Mouse (Mus musculus) liver, embryonic 12.5 days (tissue): ENCODE data around the gene Itih5. TPM values are rescaled to one million over a fixed set of nuclear protein-coding genes. Genes with fewer than 3 reads are reported as not detected.

ENCODE experiments used
- ATAC-seq: fragments of 200-750 bp; cut with Nextera tagmentation; 2 replicates; pipeline ENCODE4 v1.8.0; 2017; ENCODE audit warnings: moderate number of reproducible peaks, mild to moderate bottlenecking, moderate library complexity
- H3K27ac ChIP-seq: fragments of 300-500 bp; sonication (generic); 2 replicates; pipeline ENCODE4 v1.5.1; 2016; ENCODE audit warnings: mild to moderate bottlenecking
- H3K27me3 ChIP-seq: fragments of 300-500 bp; sonication (generic); replicated peaks from 2 replicates; pipeline ENCODE4 v1.6.1; 2016; ENCODE audit warnings: mild to moderate bottlenecking, moderate library complexity
- H3K36me3 ChIP-seq: fragments of 300-500 bp; sonication (generic); 2 replicates; pipeline ENCODE4 v1.6.1; 2016; ENCODE audit warnings: mild to moderate bottlenecking, moderate library complexity
- H3K4me1 ChIP-seq: fragments of 300-500 bp; sonication (generic); 2 replicates; pipeline ENCODE4 v1.6.1; 2016
- H3K4me2 ChIP-seq: fragments of 300-500 bp; sonication (generic); 2 replicates; pipeline ENCODE4 v1.6.1; 2016; ENCODE audit warnings: mild to moderate bottlenecking, moderate library complexity
- H3K4me3 ChIP-seq: fragments of 300-500 bp; sonication (generic); 2 replicates; pipeline ENCODE4 v1.5.1; 2016; ENCODE audit warnings: mild to moderate bottlenecking, moderate library complexity
- H3K9ac ChIP-seq: fragments of 300-500 bp; sonication (generic); 2 replicates; pipeline ENCODE4 v1.6.1; 2016; ENCODE audit warnings: mild to moderate bottlenecking, moderate library complexity
- H3K9me3 ChIP-seq: fragments of 300-500 bp; sonication (generic); replicated peaks from 2 replicates; pipeline ENCODE4 v1.6.1; 2016; ENCODE audit warnings: mild to moderate bottlenecking, moderate library complexity
- WGBS: fragments of 180-500 bp; shearing (Covaris S2); methylation state at CpG from one replicate; pipeline ENCODE4 v1.1.7; 2016; ENCODE audit not compliant: insufficient replicate concordance; 5-methylcytosine and 5-hydroxymethylcytosine counted together
- polyA plus RNA-seq: library from polyadenylated mRNA; unstranded; fragments of >200 nt; fragmentation: Nextera tagmentation; extraction: Ambion mirVana; gene quantifications from 2 replicates; pipeline ENCODE4 v1.2.1, GENCODE M21; 2016

The Itih5 gene
- polyA plus RNA-seq, 1 experiment from 2014 or later: 5.1 TPM

- H3K4me3 ChIP-seq: no peak overlapping the region
- H3K4me2 ChIP-seq: no peak overlapping the region
- no peak overlapping the region for H3K27ac ChIP-seq
- peak; percentile 71 for ATAC-seq
- H3K27me3 ChIP-seq: no peaks in the 10 kb centered on the region
- peaks cover 8% of the 10 kb centered on the region; the same call in 1 of the 2 replicates for H3K4me1 ChIP-seq
- no peaks in the 10 kb centered on the region for H3K9me3 ChIP-seq
- no peaks in the 10 kb centered on the region for H3K36me3 ChIP-seq
- 54% methylated on average over 6 of the region's 6 CpGs for WGBS
- no peak overlapping the region for H3K9ac ChIP-seq
Measured at GRCm38 (mm10) chr2:10133941-10134340, 19.4 kb upstream of the Itih5 start.

- Histone ChIP-seq H3K9ac (no peak overlapping the region), H3K27ac (no peak overlapping the region), H3K4me1 (0 out of 2 replicates have a peak, but pooled peaks cover 7% of the 10 kb centered on the region), H3K4me3 (no peak overlapping the region), H3K36me3 (no peaks in the 10 kb centered on the region), H3K4me2 (no peak overlapping the region), H3K9me3 (no peaks in the 10 kb centered on the region), H3K27me3 (no peaks in the 10 kb centered on the region)
- 59% methylated on average over 2 of the region's 2 CpGs for WGBS
- no peak for ATAC-seq
Measured at GRCm38 (mm10) chr2:10137320-10137719, 16.1 kb upstream of the Itih5 start.

DNA sequence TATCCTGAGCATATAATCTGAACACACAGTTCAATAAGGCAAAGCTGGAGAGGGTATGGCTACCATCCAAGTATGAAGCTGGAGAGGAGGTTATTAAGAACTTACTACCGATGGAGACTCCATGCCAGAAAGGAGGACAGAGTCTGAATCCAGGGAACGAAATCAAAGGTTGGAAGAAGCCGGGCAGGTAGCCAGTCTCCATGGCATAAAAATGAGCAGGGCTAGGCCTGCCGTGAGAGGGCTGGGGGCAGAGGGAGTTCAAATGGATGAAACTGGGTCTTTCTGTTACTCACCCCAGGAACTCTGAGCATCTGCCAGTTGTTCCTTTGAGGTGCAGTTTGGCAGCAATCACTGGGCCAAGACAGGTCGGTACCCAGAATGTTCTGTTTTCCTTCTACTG, 12.9 kb upstream of the Itih5 start:
- no peak overlapping the region for H3K4me2 ChIP-seq
- no peak for ATAC-seq
- H3K27ac ChIP-seq: no peak overlapping the region
- no peaks in the 10 kb centered on the region for H3K9me3 ChIP-seq
- H3K27me3 ChIP-seq: no peaks in the 10 kb centered on the region
- no peak overlapping the region for H3K9ac ChIP-seq
- H3K4me1 ChIP-seq: no peaks in the 10 kb centered on the region
- no peak overlapping the region for H3K4me3 ChIP-seq
- no peaks in the 10 kb centered on the region for H3K36me3 ChIP-seq
- 64% methylated on average over 5 of the region's 5 CpGs for WGBS

DNA sequence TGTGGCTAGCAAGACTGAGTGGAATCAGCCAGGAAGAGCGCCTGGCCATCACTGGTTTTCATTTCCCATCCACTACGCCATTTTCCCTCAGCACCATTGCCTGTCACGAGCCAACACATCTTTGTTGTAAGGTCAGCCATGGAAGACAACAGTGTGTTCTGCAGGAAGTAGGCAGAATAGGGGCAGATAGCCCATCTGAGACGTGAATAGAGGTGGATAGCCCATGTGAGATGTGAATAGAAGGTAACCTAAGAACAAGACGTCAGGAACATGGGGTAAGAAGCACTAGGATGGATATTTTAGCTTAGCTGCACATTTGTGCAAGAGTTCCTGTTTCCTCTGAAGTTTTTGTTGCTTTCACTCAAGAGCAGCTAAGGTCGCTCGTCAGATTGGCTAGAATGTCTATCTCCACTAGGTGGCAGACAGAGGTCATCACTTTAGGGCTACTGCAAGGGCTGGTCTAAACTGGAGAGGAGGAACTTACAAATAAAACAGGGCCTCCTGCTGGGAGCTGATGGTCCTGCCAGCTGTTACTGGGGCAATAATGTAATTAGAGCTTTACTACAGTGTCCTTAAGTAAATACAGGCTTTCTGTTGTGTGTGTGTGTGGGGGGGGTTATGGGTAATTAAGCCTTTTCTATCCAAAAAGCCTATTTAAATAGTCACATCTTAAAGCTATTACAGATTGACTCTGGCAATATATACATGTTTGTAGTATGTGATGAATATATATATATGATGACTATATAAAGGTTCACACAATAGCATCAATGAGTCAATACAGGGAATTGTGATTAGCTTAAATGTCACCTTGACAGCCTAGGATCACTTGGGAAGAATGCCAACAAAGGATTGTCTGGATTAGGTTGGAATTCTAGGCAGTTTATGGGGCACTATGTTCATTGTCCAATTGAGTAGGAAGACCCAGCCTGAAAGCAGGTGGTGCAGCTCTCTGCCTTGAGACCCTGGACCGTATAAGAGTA, 10.6 kb upstream of the Itih5 start:
- no peak overlapping the region for H3K4me2 ChIP-seq
- WGBS: 24% methylated on average over 8 of the region's 8 CpGs
- H3K27me3 ChIP-seq: no peaks in the 10 kb centered on the region
- no peak overlapping the region for H3K9ac ChIP-seq
- H3K27ac ChIP-seq: no peak overlapping the region
- no peak overlapping the region for H3K4me3 ChIP-seq
- H3K36me3 ChIP-seq: no peaks in the 10 kb centered on the region
- no peaks in the 10 kb centered on the region for H3K9me3 ChIP-seq
- no peaks in the 10 kb centered on the region for H3K4me1 ChIP-seq
- peak; percentile 73 for ATAC-seq

GRCm38 (mm10) chr2:10145514-10145913, 7.9 kb upstream of the Itih5 start:
- no peaks in the 10 kb centered on the region for H3K4me1 ChIP-seq
- WGBS: 53% methylated on average over 6 of the region's 6 CpGs
- no peaks in the 10 kb centered on the region for H3K36me3 ChIP-seq
- H3K9ac ChIP-seq: no peak overlapping the region
- H3K4me2 ChIP-seq: no peak overlapping the region
- H3K27me3 ChIP-seq: no peaks in the 10 kb centered on the region
- no peaks in the 10 kb centered on the region for H3K9me3 ChIP-seq
- no peak overlapping the region for H3K4me3 ChIP-seq
- ATAC-seq: no peak
- H3K27ac ChIP-seq: no peak overlapping the region

GRCm38 (mm10) chr2:10147176-10147575, 6.2 kb upstream of the Itih5 start:
- 70% methylated on average over 8 of the region's 8 CpGs for WGBS
- no peaks in the 10 kb centered on the region for H3K27me3 ChIP-seq
- ATAC-seq: no peak
- H3K27ac ChIP-seq: no peak overlapping the region
- no peak overlapping the region for H3K4me2 ChIP-seq
- H3K36me3 ChIP-seq: no peaks in the 10 kb centered on the region
- H3K4me3 ChIP-seq: no peak overlapping the region
- no peaks in the 10 kb centered on the region for H3K9me3 ChIP-seq
- H3K9ac ChIP-seq: no peak overlapping the region
- H3K4me1 ChIP-seq: peaks cover under 1% of the 10 kb centered on the region; the same call in 1 of the 2 replicates

DNA sequence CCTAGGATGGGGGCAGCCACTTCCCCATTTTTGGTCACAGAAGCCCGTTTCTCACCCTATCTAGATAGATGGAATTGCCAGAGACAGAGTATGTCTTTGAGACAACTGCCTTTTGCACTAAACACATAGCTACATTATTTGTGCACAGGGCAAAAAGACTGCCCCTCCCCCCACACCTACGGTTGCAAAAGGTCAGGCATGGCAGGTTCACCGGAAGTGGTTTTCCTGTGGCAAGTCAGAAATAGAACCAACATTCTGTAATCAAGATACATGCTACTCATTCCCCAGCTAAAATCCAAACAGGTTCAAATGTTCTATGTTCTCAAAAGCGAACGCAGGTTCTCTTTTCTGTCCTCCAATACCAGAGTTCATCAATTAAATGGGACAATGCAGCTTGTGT, 781 bp upstream of the Itih5 start:
- no peak for ATAC-seq

DNA sequence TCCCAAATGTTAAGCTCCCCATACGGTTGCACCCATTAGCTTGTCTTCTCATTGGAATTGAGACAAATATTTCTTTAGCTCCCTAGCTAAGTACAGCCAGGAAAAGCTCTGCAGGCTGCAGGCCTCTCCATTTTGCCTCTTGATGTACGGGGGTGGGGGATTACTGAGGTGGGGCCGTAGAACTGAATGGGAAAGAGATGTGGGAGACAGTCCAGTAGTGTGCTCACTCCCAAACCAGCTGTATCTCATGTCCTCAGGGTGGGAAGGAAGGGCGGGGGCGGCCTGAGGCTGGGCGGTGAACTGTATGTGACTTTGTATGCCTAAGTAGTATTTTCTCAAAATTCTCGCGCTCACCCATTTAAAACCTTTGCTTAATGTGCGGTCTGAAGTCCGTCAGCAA, 3.8 kb downstream of the Itih5 start:
- 56% methylated on average over 10 of the region's 10 CpGs for WGBS
- no peak for ATAC-seq

More for the DNA sequence above, 781 bp upstream of the Itih5 start:
- H3K4me2 ChIP-seq: peak overlapping the region; percentile 86
- no peaks in the 10 kb centered on the region for H3K36me3 ChIP-seq
- no peak overlapping the region for H3K27ac ChIP-seq
- H3K4me1 ChIP-seq: peaks cover 31% of the 10 kb centered on the region
- H3K4me3 ChIP-seq: no peak overlapping the region
- no peak overlapping the region for H3K9ac ChIP-seq
- no peaks in the 10 kb centered on the region for H3K9me3 ChIP-seq
- no peaks in the 10 kb centered on the region for H3K27me3 ChIP-seq
- WGBS: 16% methylated on average over 5 of the region's 5 CpGs

GRCm38 (mm10) chr2:10162011-10162410, 8.6 kb downstream of the Itih5 start:
- no peaks in the 10 kb centered on the region for H3K9me3 ChIP-seq
- no peak overlapping the region for H3K4me2 ChIP-seq
- no peaks in the 10 kb centered on the region for H3K27me3 ChIP-seq
- H3K9ac ChIP-seq: no peak overlapping the region
- no peak overlapping the region for H3K4me3 ChIP-seq
- H3K36me3 ChIP-seq: no peaks in the 10 kb centered on the region
- WGBS: 72% methylated on average over 4 of the region's 4 CpGs
- no peak for ATAC-seq
- peaks cover 15% of the 10 kb centered on the region; the same call in 1 of the 2 replicates for H3K4me1 ChIP-seq
- H3K27ac ChIP-seq: no peak overlapping the region

More for the DNA sequence above, 3.8 kb downstream of the Itih5 start:
- no peak overlapping the region for H3K4me2 ChIP-seq
- no peaks in the 10 kb centered on the region for H3K27me3 ChIP-seq
- H3K4me3 ChIP-seq: no peak overlapping the region
- H3K9ac ChIP-seq: no peak overlapping the region
- H3K27ac ChIP-seq: no peak overlapping the region
- peaks cover 31% of the 10 kb centered on the region for H3K4me1 ChIP-seq
- no peaks in the 10 kb centered on the region for H3K9me3 ChIP-seq
- H3K36me3 ChIP-seq: no peaks in the 10 kb centered on the region

DNA sequence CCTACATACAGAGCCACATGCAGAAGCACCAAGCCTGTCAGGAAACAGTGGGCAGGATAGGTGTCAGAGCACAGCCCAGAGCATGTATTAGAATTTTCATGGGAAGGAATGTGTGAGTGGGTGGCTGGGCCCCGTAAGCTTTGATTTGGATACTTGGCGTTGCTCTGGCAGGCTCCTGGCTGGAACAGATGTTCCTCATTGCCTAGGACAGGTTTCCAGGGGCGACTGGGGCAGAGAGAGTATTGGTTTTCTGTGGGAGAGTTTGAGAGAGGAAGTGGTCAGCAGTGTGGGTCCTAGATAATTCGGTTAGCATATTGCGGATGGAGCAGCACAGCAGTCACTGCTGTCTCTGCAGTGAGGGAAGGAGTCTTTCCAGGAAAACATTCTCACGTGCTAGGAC, 13.3 kb downstream of the Itih5 start:
- 15% methylated on average over 6 of the region's 6 CpGs for WGBS
- peak; percentile 44; the same call in 1 of the 2 replicates for ATAC-seq

DNA sequence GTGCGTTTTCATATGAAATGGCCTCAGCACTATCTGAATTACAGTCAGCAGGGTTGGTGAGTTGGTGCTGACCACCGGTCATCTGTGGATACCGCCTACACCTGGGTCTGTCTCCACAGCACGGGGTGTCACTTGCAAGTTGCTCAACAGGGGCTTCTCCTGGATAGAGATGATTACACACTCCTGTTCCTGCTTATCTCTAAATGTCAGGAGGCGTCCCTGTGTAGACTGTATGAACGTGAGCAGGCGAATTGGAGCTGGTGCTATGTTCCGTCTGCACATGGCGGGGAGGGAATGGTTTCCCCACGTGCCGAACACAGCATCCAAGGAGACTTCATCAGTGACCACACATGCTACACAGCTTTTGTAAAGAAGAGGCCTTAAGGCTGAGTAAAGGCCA, 13.9 kb downstream of the Itih5 start:
- H3K9me3 ChIP-seq: no peaks in the 10 kb centered on the region
- WGBS: 28% methylated on average over 11 of the region's 11 CpGs
- no peak overlapping the region; the same call in 1 of the 2 replicates for H3K4me3 ChIP-seq
- H3K36me3 ChIP-seq: no peaks in the 10 kb centered on the region
- ATAC-seq: peak; percentile 92
- no peaks in the 10 kb centered on the region for H3K27me3 ChIP-seq
- peak overlapping the region; percentile 47 for H3K4me2 ChIP-seq
- no peak overlapping the region for H3K27ac ChIP-seq
- peaks cover 31% of the 10 kb centered on the region for H3K4me1 ChIP-seq
- H3K9ac ChIP-seq: no peak overlapping the region

More for the DNA sequence above, 13.3 kb downstream of the Itih5 start:
- H3K36me3 ChIP-seq: no peaks in the 10 kb centered on the region
- H3K27ac ChIP-seq: no peak overlapping the region
- peaks cover 31% of the 10 kb centered on the region for H3K4me1 ChIP-seq
- no peak overlapping the region for H3K9ac ChIP-seq
- no peaks in the 10 kb centered on the region for H3K27me3 ChIP-seq
- no peaks in the 10 kb centered on the region for H3K9me3 ChIP-seq
- no peak overlapping the region for H3K4me3 ChIP-seq
- H3K4me2 ChIP-seq: peak overlapping the region; percentile 47

DNA sequence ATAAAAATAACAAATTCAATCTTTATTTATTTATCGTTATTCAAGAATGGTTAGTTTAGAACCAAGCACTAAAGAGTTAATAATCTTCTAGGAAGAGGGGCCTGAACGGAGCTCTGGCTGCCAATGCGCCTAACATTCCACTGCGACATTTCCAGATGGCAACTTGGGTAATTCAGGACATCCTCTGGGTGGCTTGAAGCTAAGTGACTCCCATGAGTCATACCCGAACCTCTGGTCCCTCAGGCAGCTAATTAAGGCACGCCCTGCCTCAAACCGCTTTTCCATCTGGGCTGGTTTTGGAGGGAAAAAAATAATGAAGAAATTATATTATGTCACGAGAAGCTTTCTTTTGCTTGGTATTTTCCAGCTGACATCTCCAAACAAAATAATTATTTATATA, 14.6 kb downstream of the Itih5 start:
- Histone ChIP-seq H3K36me3 (no peaks in the 10 kb centered on the region), H3K9me3 (no peaks in the 10 kb centered on the region), H3K27ac (no peak overlapping the region), H3K9ac (no peak overlapping the region), H3K27me3 (no peaks in the 10 kb centered on the region), H3K4me2 (no peak overlapping the region), H3K4me1 (peaks cover 31% of the 10 kb centered on the region), H3K4me3 (no peak overlapping the region)
- no peak for ATAC-seq
- 54% methylated on average over 8 of the region's 8 CpGs for WGBS
